Mouse (Mus musculus) MEL (cell line): Measurements from ENCODE around the gene Prc1. TPM values are rescaled to one million over a fixed set of nuclear protein-coding genes. Genes with fewer than 3 reads are reported as not detected.
A peak's percentile ranks its signal among the peaks of the same experiment; 100 is the strongest.

Experiments
- DNase-seq: peaks from one replicate; pipeline ENCODE4 v3.0.0; 2011; ENCODE audit warnings: low read depth, low spot score
- H3K27ac ChIP-seq: 2 replicates; pipeline ENCODE4 v1.5.1; 2012; ENCODE audit warnings: low read depth, mild to moderate bottlenecking, control low read depth, low read length, moderate library complexity; ENCODE audit not compliant: control insufficient read depth
- H3K27me3 ChIP-seq, 2 experiments: fragments of 150-350 bp in 1 of 2; sonication (generic) in 1 of 2; 2 replicates each; pipeline ENCODE4 v1.6.1; 2012; ENCODE audit warnings: low read length in 2 of 2, mild to moderate bottlenecking in 2 of 2, improper control_type of control experiment in 1 of 2, moderate library complexity in 1 of 2; ENCODE audit not compliant: insufficient read depth in 2 of 2, control insufficient read depth in 1 of 2
- H3K36me3 ChIP-seq, 2 experiments: 2 replicates each; pipeline ENCODE4 v1.6.1; 2012 to 2014; ENCODE audit warnings: low read length in 2 of 2, improper control_type of control experiment in 1 of 2, inconsistent platforms in 1 of 2, mild to moderate bottlenecking in 1 of 2; ENCODE audit not compliant: insufficient read depth in 2 of 2, control insufficient read depth in 1 of 2
- H3K4me1 ChIP-seq, 2 experiments: fragments of 150-350 bp in 1 of 2; sonication (generic) in 1 of 2; 2 replicates each; pipeline ENCODE4 v1.6.1; 2012; ENCODE audit warnings: low read length in 2 of 2, improper control_type of control experiment in 1 of 2, mild to moderate bottlenecking in 1 of 2; ENCODE audit not compliant: insufficient read depth in 2 of 2, control insufficient read depth in 1 of 2
- H3K4me3 ChIP-seq, 2 experiments: fragments of 150-350 bp in 1 of 2; sonication (generic) in 1 of 2; 2 replicates each; pipeline ENCODE4 v1.5.1; 2012; ENCODE audit warnings: low read depth in 2 of 2, low read length in 2 of 2, mild to moderate bottlenecking in 2 of 2, moderate library complexity in 2 of 2, control low read depth in 1 of 2, improper control_type of control experiment in 1 of 2; ENCODE audit not compliant: control insufficient read depth in 1 of 2, insufficient read depth in 1 of 2
- H3K79me2 ChIP-seq: 2 replicates; pipeline ENCODE4 v1.6.1; 2012; ENCODE audit warnings: mild to moderate bottlenecking, low read length, moderate library complexity; ENCODE audit not compliant: control insufficient read depth, poor library complexity, insufficient read depth
- H3K9ac ChIP-seq: 2 replicates; pipeline ENCODE4 v1.6.1; 2012; ENCODE audit warnings: low read depth, mild to moderate bottlenecking, control low read depth, low read length, moderate library complexity; ENCODE audit not compliant: control insufficient read depth, poor library complexity, severe bottlenecking
- H3K9me3 ChIP-seq: fragments of 150-350 bp; sonication (generic); replicated peaks from 2 replicates; pipeline ENCODE4 v1.6.1; 2012; ENCODE audit warnings: mild to moderate bottlenecking, low read length, improper control_type of control experiment, moderate library complexity; ENCODE audit not compliant: insufficient read depth
- CHD2 ChIP-seq: IDR thresholded peaks from 2 replicates; pipeline ENCODE4 v1.6.1; 2011; ENCODE audit warnings: low read length, improper control_type of control experiment
- E2F4 ChIP-seq: IDR thresholded peaks from 2 replicates; pipeline ENCODE4 v1.6.1; 2011; ENCODE audit warnings: low read depth, low read length, improper control_type of control experiment, borderline replicate concordance
- EP300 ChIP-seq, 2 experiments: IDR thresholded peaks; 2 replicates each; pipeline ENCODE4 v1.6.1; 2011; ENCODE audit warnings: improper control_type of control experiment in 2 of 2, low read length in 2 of 2, low read depth in 1 of 2, mild to moderate bottlenecking in 1 of 2
- ETS1 ChIP-seq: IDR thresholded peaks from 2 replicates; pipeline ENCODE4 v1.6.1; 2012; ENCODE audit warnings: low read depth, mild to moderate bottlenecking, inconsistent platforms, low read length, improper control_type of control experiment, moderate library complexity
- GABPA ChIP-seq: IDR thresholded peaks from 2 replicates; pipeline ENCODE4 v1.6.1; 2012; ENCODE audit warnings: low read depth, mild to moderate bottlenecking, inconsistent platforms, low read length, improper control_type of control experiment, moderate library complexity
- HCFC1 ChIP-seq: IDR thresholded peaks from 2 replicates; pipeline ENCODE4 v1.6.1; 2012; ENCODE audit warnings: low read depth, mild to moderate bottlenecking, inconsistent platforms, low read length, improper control_type of control experiment, moderate library complexity
- JUND ChIP-seq: IDR thresholded peaks from 2 replicates; pipeline ENCODE4 v1.6.1; 2011; ENCODE audit warnings: low read depth, mild to moderate bottlenecking, improper control_type of control experiment, low read length
- KAT2A ChIP-seq: conservative IDR thresholded peaks from 2 replicates; pipeline ENCODE4 v1.6.1; 2012; ENCODE audit warnings: low read depth, low read length, improper control_type of control experiment, inconsistent platforms
- MAFK ChIP-seq: IDR thresholded peaks from 2 replicates; pipeline ENCODE4 v1.6.1; 2011; ENCODE audit warnings: low read depth, mild to moderate bottlenecking, low read length, improper control_type of control experiment, borderline replicate concordance
- MEF2A ChIP-seq: IDR thresholded peaks from 2 replicates; pipeline ENCODE4 v1.6.1; 2014; ENCODE audit warnings: low read depth, mild to moderate bottlenecking, inconsistent platforms, low read length, improper control_type of control experiment; ENCODE audit not compliant: poor library complexity, insufficient replicate concordance, severe bottlenecking; ENCODE audit errors: extremely low read depth
- MXI1 ChIP-seq: IDR thresholded peaks from 2 replicates; pipeline ENCODE4 v1.6.1; 2011; ENCODE audit warnings: mild to moderate bottlenecking, low read depth, low read length, improper control_type of control experiment
- MYC ChIP-seq: IDR thresholded peaks from 2 replicates; pipeline ENCODE4 v1.6.1; 2011; ENCODE audit warnings: low read depth, mild to moderate bottlenecking, low read length, improper control_type of control experiment, moderate library complexity
- NELFE ChIP-seq: IDR thresholded peaks from 2 replicates; pipeline ENCODE4 v1.6.1; 2011; ENCODE audit warnings: low read depth, low read length, improper control_type of control experiment
- POLR2AphosphoS2 ChIP-seq: IDR thresholded peaks from 2 replicates; pipeline ENCODE4 v1.6.1; 2011; ENCODE audit warnings: low read length, improper control_type of control experiment
- SIN3A ChIP-seq: IDR thresholded peaks from 2 replicates; pipeline ENCODE4 v1.6.1; 2012; ENCODE audit warnings: low read length, improper control_type of control experiment, inconsistent platforms
- TBP ChIP-seq: IDR thresholded peaks from 2 replicates; pipeline ENCODE4 v1.8.0; 2011; ENCODE audit warnings: low read depth, low read length, improper control_type of control experiment
- TCF12 ChIP-seq: IDR thresholded peaks from 2 replicates; pipeline ENCODE4 v1.6.1; 2014; ENCODE audit warnings: low read depth, mild to moderate bottlenecking, inconsistent platforms, low read length, improper control_type of control experiment, moderate library complexity
- UBTF ChIP-seq: IDR thresholded peaks from 2 replicates; pipeline ENCODE4 v1.6.1; 2012; ENCODE audit warnings: low read depth, mild to moderate bottlenecking, inconsistent platforms, low read length, improper control_type of control experiment, moderate library complexity, borderline replicate concordance; ENCODE audit not compliant: insufficient read depth
- USF1 ChIP-seq: IDR thresholded peaks from 2 replicates; pipeline ENCODE4 v1.6.1; 2014; ENCODE audit warnings: low read depth, mild to moderate bottlenecking, inconsistent platforms, low read length, improper control_type of control experiment, moderate library complexity
- USF2 ChIP-seq, 2 experiments: IDR thresholded peaks; 2 replicates each; pipeline ENCODE4 v1.6.1; 2011 to 2012; ENCODE audit warnings: improper control_type of control experiment in 2 of 2, low read length in 2 of 2, borderline replicate concordance in 1 of 2, inconsistent platforms in 1 of 2, low read depth in 1 of 2, mild to moderate bottlenecking in 1 of 2; ENCODE audit not compliant: insufficient read depth in 1 of 2
- ZC3H11A ChIP-seq: IDR thresholded peaks from 2 replicates; pipeline ENCODE4 v1.6.1; 2012; ENCODE audit warnings: low read depth, mild to moderate bottlenecking, inconsistent platforms, low read length, improper control_type of control experiment
- ZMIZ1 ChIP-seq: IDR thresholded peaks from 2 replicates; pipeline ENCODE4 v1.6.1; 2012; ENCODE audit warnings: low read depth, mild to moderate bottlenecking, inconsistent platforms, low read length, improper control_type of control experiment, moderate library complexity
- ZNF384 ChIP-seq: IDR thresholded peaks from 2 replicates; pipeline ENCODE4 v1.6.1; 2012; ENCODE audit warnings: low read depth, mild to moderate bottlenecking, inconsistent platforms, low read length, improper control_type of control experiment
- polyA plus RNA-seq, 2 experiments: library from polyadenylated mRNA; stranded (reverse) in 1 of 2; unstranded in 1 of 2; fragments of >175 nt in 1 of 2; fragments of >200 nt in 1 of 2; gene quantifications; 2 replicates each; pipeline versions ENCODE4 v1.2.1 to v1.2.4; 2012; ENCODE audit warnings: low replicate concordance in 2 of 2, low read depth in 1 of 2; ENCODE audit not compliant: insufficient read length in 2 of 2, insufficient read depth in 1 of 2, missing spikeins in 1 of 2
- total RNA-seq: library from RNA; depleted of rRNA; stranded (reverse); fragments of 300-350 nt; gene quantifications from 2 replicates; pipeline ENCODE4 v1.2.3, GENCODE M21; 2012

Prc1 gene
- total and polyA plus RNA-seq, 3 experiments, result 68.5 to 108 (median 82.2) TPM

GRCm38 (mm10) chr7:80336932-80337331, 42.7 kb downstream of the Prc1 start:
- Histone ChIP-seq H3K4me3 (no peak overlapping the region), H3K79me2 (peaks cover 11% of the 10 kb centered on the region), H3K4me1 (peaks cover 0 to 18% of the 10 kb centered on the region in 2 experiments; a peak in 3 of 4 replicates), H3K36me3 (peaks cover 6 to 11% of the 10 kb centered on the region in 2 experiments), H3K27me3 (no peaks in the 10 kb centered on the region), H3K27ac (no peak overlapping the region), H3K9me3 (no peaks in the 10 kb centered on the region), H3K9ac (no peak overlapping the region)
- DNase-seq, result no peak
- TF ChIP-seq ZMIZ1 (no peak), ZNF384 (no peak), CHD2 (no peak), NELFE (no peak), ZC3H11A (no peak), MXI1 (no peak), UBTF (no peak), SIN3A (no peak), POLR2AphosphoS2 (no peak)

- peaks cover 0 to 31% of the 10 kb centered on the region in 2 experiments; a peak in 3 of 4 replicates for H3K4me1 ChIP-seq
- peak; percentile 66 for DNase-seq
- no peak for TF ChIP-seq MEF2A
- TF ChIP-seq TBP, result no peak
- no peak for TF ChIP-seq MAFK
- TF ChIP-seq USF1, result no peak
- no peak for TF ChIP-seq NELFE
- TF ChIP-seq POLR2AphosphoS2, result no peak
- no peak for TF ChIP-seq E2F4
- TF ChIP-seq TCF12, result no peak
- TF ChIP-seq EP300 (IDR thresholded peaks at IDR 0.05; ENCODE audit: low read depth in 1 of 2, low read length in 2 of 2), result no peak
- no peak for TF ChIP-seq HCFC1
- TF ChIP-seq UBTF, result no peak
- no peak for TF ChIP-seq JUND
- TF ChIP-seq GABPA, result no peak
- TF ChIP-seq KAT2A, result no peak
- TF ChIP-seq MYC, result no peak
- TF ChIP-seq USF2 (IDR thresholded peaks at IDR 0.05; ENCODE audit: borderline replicate concordance in 1 of 2, insufficient read depth in 1 of 2, low read depth in 1 of 2, low read length in 2 of 2), result no peak
- TF ChIP-seq ETS1, result no peak
- TF ChIP-seq, all 39 proteins: peak for 0
- peaks cover 2 to 12% of the 10 kb centered on the region in 2 experiments for H3K36me3 ChIP-seq
- peak overlapping the region; percentile 62 to 70 for H3K4me3 ChIP-seq
- no peaks in the 10 kb centered on the region for H3K27me3 ChIP-seq
- no peaks in the 10 kb centered on the region for H3K9me3 ChIP-seq
- peaks cover 11% of the 10 kb centered on the region for H3K79me2 ChIP-seq
- peak overlapping the region; percentile 18; the same call in 1 of the 2 replicates for H3K27ac ChIP-seq
- peak overlapping the region; percentile 69 for H3K9ac ChIP-seq
These were observed 45.1 kb downstream of the Prc1 start for GRCm38 (mm10) chr7:80339371-80339770.
